Mouse (Mus musculus) liver, embryonic 12.5 days (tissue): ENCODE measurements around the gene Sphk2. TPM values are rescaled to one million over a fixed set of nuclear protein-coding genes. Genes with fewer than 3 reads are reported as not detected.

Source experiments
- ATAC-seq: fragments of 200-750 bp; cut with Nextera tagmentation; 2 replicates; pipeline ENCODE4 v1.8.0; 2017; ENCODE audit warnings: moderate number of reproducible peaks, mild to moderate bottlenecking, moderate library complexity
- H3K27ac ChIP-seq: fragments of 300-500 bp; sonication (generic); 2 replicates; pipeline ENCODE4 v1.5.1; 2016; ENCODE audit warnings: mild to moderate bottlenecking
- H3K27me3 ChIP-seq: fragments of 300-500 bp; sonication (generic); replicated peaks from 2 replicates; pipeline ENCODE4 v1.6.1; 2016; ENCODE audit warnings: mild to moderate bottlenecking, moderate library complexity
- H3K36me3 ChIP-seq: fragments of 300-500 bp; sonication (generic); 2 replicates; pipeline ENCODE4 v1.6.1; 2016; ENCODE audit warnings: mild to moderate bottlenecking, moderate library complexity
- H3K4me1 ChIP-seq: fragments of 300-500 bp; sonication (generic); 2 replicates; pipeline ENCODE4 v1.6.1; 2016
- H3K4me2 ChIP-seq: fragments of 300-500 bp; sonication (generic); 2 replicates; pipeline ENCODE4 v1.6.1; 2016; ENCODE audit warnings: mild to moderate bottlenecking, moderate library complexity
- H3K4me3 ChIP-seq: fragments of 300-500 bp; sonication (generic); 2 replicates; pipeline ENCODE4 v1.5.1; 2016; ENCODE audit warnings: mild to moderate bottlenecking, moderate library complexity
- H3K9ac ChIP-seq: fragments of 300-500 bp; sonication (generic); 2 replicates; pipeline ENCODE4 v1.6.1; 2016; ENCODE audit warnings: mild to moderate bottlenecking, moderate library complexity
- H3K9me3 ChIP-seq: fragments of 300-500 bp; sonication (generic); replicated peaks from 2 replicates; pipeline ENCODE4 v1.6.1; 2016; ENCODE audit warnings: mild to moderate bottlenecking, moderate library complexity
- WGBS: fragments of 180-500 bp; shearing (Covaris S2); methylation state at CpG from one replicate; pipeline ENCODE4 v1.1.7; 2016; ENCODE audit not compliant: insufficient replicate concordance; 5-methylcytosine and 5-hydroxymethylcytosine counted together
- polyA plus RNA-seq: library from polyadenylated mRNA; unstranded; fragments of >200 nt; fragmentation: Nextera tagmentation; extraction: Ambion mirVana; gene quantifications from 2 replicates; pipeline ENCODE4 v1.2.1, GENCODE M21; 2016

Sphk2 gene
- polyA plus RNA-seq, 1 experiment from 2014 or later = 16.1 TPM

DNA sequence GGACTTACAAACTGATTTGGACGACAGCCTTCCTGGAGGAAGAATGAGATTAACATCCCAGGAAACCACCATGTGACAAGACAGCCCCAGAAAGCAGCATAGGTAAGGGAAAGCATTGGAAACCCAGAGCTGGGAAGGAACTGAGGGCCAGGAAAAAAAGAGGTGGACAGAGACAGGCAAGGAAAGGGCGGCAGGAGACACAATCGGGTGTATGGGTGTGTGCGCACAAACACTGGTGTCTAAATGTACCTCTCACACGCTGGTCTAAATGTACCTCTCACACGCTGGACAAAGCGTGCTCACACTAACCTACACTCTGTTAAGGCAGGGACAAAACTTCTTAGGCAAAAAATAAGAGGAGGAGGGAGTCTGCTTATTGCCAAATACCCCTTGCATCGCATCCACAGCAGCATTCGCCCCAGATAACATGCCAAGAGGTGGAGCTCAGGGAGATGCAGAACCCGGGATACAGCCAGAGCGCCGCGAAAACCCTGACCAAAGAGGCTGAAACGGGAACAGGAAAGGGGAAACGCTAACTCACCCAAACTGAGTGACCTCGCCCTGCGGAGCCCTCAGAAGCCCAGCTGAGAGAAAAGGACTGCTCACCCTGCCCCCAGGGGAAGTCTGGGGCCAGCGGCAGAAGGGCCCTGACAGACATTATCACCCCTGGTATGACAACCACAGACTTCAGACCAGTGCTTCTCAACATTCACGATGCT is 1.9 kb downstream of the Sphk2 start:
- H3K27me3 ChIP-seq = no peaks in the 10 kb centered on the region
- H3K9ac ChIP-seq = peak overlapping the region; percentile 91
- H3K4me2 ChIP-seq = peak overlapping the region; percentile 96
- H3K36me3 ChIP-seq = peaks cover 53% of the 10 kb centered on the region
- H3K4me3 ChIP-seq = peak overlapping the region; percentile 80
- no peak for ATAC-seq
- H3K9me3 ChIP-seq = no peaks in the 10 kb centered on the region
- peak overlapping the region; percentile 83 for H3K27ac ChIP-seq
- WGBS = 45% methylated on average over 19 of the region's 19 CpGs
- peaks cover 69% of the 10 kb centered on the region for H3K4me1 ChIP-seq

DNA sequence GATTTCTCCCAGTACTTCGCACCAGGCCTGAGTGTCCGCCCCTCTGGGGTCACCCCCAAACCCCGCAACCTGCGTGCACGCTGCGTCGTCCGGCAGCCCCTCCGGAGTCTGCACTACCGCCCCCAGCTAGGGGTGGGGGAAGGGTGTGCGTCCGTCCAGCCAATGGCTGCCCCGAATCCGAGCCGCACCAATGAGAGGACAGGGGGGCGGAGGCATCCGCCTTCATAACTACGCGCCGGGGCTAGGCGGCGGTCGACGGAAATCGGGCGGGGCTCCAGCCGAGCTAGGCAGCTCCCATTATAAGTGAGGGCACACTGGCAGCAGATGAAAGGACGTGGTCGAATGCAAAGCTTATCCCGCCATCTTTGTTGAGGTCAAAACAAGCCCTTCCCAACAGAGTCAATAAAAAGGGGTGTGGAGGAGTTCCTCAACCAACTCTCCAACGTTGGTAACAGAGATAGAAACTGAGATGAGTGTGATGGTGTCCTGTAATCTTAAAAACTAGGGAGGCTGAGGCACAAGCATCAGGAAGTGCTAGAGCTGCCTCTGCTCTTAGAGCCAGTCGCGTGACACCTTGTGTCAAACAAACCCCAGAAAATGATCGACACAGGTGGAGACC is 2.6 kb downstream of the Sphk2 start, which contains the start of gene Rpl18:
Rpl18 (plus strand) TSS at position 368 of the 619 bp plus-strand sequence.
- H3K36me3 ChIP-seq = peaks cover 53% of the 10 kb centered on the region
- 6% methylated on average over 34 of the region's 34 CpGs for WGBS
- peak within 1 kb of the TSS; percentile 96 for H3K4me2 ChIP-seq
- peak; percentile 88 for ATAC-seq
- peak within 1 kb of the TSS; percentile 83 for H3K27ac ChIP-seq
- H3K4me1 ChIP-seq = peaks cover 63% of the 10 kb centered on the region
- H3K9me3 ChIP-seq = no peaks in the 10 kb centered on the region
- H3K4me3 ChIP-seq = peak within 1 kb of the TSS; percentile 80
- no peaks in the 10 kb centered on the region for H3K27me3 ChIP-seq
- H3K9ac ChIP-seq = peak within 1 kb of the TSS; percentile 91

DNA sequence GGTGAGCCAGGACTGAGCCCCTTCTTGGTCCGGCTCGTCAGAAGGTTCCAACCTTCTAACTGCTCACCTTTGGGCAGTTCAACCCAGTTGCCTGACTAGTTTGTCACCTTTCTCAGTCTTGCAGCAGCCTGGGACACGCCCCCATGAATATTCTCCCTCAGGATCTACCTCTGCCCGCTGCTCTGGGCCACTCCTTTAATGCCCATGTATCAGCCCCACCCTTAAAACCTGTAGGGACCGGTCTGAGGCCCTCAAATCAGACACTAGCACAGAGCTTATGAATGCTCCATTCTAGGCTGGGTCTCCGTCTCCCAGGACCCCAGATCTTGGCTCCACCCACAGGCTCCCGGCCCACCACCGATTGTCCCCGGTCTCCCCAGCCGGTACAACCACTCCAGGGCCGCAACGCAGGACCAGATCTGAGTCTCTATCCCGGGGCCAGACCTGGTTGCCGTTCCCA is 3.1 kb downstream of the Sphk2 start:
- Histone ChIP-seq H3K4me1 (peaks cover 57% of the 10 kb centered on the region), H3K36me3 (peaks cover 53% of the 10 kb centered on the region), H3K9ac (peak overlapping the region; percentile 74), H3K4me3 (peak overlapping the region; percentile 80), H3K4me2 (peak overlapping the region; percentile 96), H3K9me3 (no peaks in the 10 kb centered on the region), H3K27ac (peak overlapping the region; percentile 76), H3K27me3 (no peaks in the 10 kb centered on the region)
- WGBS = 11% methylated on average over 14 of the region's 14 CpGs
- ATAC-seq = peak; percentile 59

DNA sequence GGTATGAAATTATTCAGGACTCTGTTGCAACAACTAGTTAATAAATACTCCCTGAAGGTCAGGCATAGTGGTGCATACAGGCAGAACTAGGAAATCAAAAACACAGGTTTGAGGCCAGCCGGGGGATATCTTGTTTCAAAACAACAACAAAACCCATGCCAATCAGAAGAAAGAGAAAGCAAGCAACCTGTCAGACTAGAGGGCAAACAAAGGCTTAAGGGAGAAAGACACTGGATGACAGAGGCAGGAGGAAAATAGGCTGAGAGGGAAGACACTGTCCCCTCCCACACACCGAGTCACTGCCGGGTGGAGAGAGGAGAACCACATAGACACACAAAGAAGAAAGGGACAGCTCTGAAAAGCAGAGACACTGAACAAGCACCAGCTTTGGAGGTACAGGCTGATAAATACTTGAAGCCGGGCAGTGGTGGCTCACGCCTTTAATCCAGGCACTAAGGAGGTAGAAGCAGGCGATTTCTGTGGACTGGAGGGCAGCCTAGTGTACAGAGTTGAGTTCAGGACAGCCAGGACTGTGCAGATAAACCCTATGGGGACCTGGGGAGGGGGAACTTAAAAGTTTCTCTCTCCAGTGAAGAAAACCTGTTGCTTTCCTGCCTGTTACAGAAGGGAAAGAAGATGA is 3.8 kb downstream of the Sphk2 start:
- Histone ChIP-seq H3K27ac (peak overlapping the region; percentile 76), H3K9me3 (no peaks in the 10 kb centered on the region), H3K4me3 (peak overlapping the region; percentile 80), H3K4me2 (peak overlapping the region; percentile 96), H3K27me3 (no peaks in the 10 kb centered on the region), H3K36me3 (peaks cover 51% of the 10 kb centered on the region), H3K4me1 (peaks cover 51% of the 10 kb centered on the region), H3K9ac (peak overlapping the region; percentile 74)
- ATAC-seq = no peak
- 71% methylated on average over 6 of the region's 6 CpGs for WGBS

DNA sequence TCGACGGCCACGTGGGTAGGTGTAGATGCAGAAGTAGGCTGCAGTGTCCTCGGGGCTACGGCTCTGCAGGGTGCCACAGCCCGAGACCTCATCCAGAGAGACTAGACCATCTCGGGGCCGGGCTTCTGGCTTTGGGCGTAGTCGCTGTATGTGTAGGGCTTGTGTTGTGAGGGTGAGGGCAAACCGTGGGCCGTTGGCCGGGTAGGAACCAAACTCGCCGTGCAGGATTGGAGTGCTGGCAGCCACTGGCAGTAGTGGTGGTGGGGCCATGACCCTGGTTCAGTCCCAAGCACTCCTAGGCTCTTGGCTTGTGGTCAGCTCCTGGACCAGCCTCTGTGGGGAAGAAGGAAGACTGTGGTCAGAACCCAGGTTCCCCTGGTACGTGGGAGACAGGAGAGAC is 4.4 kb downstream of the Sphk2 start:
- ATAC-seq = no peak
- peaks cover 52% of the 10 kb centered on the region for H3K4me1 ChIP-seq
- peaks cover 48% of the 10 kb centered on the region for H3K36me3 ChIP-seq
- H3K27ac ChIP-seq = no peak overlapping the region
- H3K9ac ChIP-seq = no peak overlapping the region
- no peaks in the 10 kb centered on the region for H3K9me3 ChIP-seq
- H3K4me3 ChIP-seq = no peak overlapping the region
- no peaks in the 10 kb centered on the region for H3K27me3 ChIP-seq
- WGBS = 84% methylated on average over 16 of the region's 16 CpGs
- no peak overlapping the region for H3K4me2 ChIP-seq

DNA sequence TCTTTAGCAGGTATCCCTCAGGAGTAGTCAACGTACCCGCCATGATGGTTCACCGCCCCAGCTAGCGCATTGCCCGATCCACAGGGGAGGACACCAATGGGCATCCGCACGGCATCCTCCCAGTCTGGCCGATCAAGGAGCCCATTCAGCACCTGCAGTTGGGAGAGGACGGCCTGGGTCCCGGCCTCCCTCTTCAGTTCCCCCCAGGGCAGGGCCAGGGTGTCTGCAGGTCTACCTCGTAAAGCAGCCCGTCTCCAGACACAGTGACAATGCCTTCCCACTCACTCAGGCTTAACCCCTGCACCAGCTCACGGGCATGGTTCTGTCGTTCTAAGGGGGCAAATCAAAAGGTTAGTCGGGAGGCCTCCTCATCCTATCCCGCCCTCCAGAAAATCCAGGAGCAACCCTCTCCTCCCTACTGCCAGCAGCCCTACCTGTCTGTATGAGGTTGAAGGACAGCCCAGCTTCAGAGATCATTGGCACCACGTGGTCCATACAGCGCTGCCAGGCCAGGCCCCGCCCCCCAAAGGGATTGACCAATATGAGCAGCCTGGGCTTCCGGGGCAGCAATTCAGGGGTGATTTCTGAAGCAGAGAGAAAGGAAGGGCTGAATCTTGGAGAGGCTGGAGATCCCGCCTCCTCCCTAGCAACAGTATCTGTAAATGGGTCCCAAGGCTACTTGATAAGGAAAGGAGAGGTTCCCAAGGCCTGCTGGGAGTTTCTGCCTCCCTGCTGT is 5.6 kb downstream of the Sphk2 start:
- Histone ChIP-seq H3K9ac (no peak overlapping the region), H3K27ac (no peak overlapping the region), H3K4me3 (no peak overlapping the region), H3K36me3 (peaks cover 48% of the 10 kb centered on the region), H3K27me3 (no peaks in the 10 kb centered on the region), H3K4me1 (peaks cover 63% of the 10 kb centered on the region), H3K9me3 (no peaks in the 10 kb centered on the region), H3K4me2 (no peak overlapping the region)
- no peak for ATAC-seq
- whole genome bisulfite sequencing = 82% methylated on average over 21 of the region's 21 CpGs

- Histone ChIP-seq H3K9ac (no peak overlapping the region), H3K27me3 (no peaks in the 10 kb centered on the region), H3K4me2 (no peak overlapping the region), H3K36me3 (peaks cover 48% of the 10 kb centered on the region), H3K27ac (no peak overlapping the region), H3K4me3 (no peak overlapping the region), H3K9me3 (no peaks in the 10 kb centered on the region), H3K4me1 (peaks cover 63% of the 10 kb centered on the region)
- WGBS = 89% methylated on average over 24 of the region's 24 CpGs
- no peak for ATAC-seq
These were observed 6.3 kb downstream of the Sphk2 start for GRCm38 (mm10) chr7:45711316-45712021.

GRCm38 (mm10) chr7:45710477-45711191 is 7.2 kb downstream of the Sphk2 start:
- WGBS = 89% methylated on average over 20 of the region's 20 CpGs
- Histone ChIP-seq H3K4me2 (no peak overlapping the region), H3K27ac (no peak overlapping the region), H3K4me1 (peaks cover 63% of the 10 kb centered on the region), H3K9me3 (no peaks in the 10 kb centered on the region), H3K27me3 (no peaks in the 10 kb centered on the region), H3K4me3 (no peak overlapping the region), H3K36me3 (peaks cover 48% of the 10 kb centered on the region), H3K9ac (no peak overlapping the region)
- no peak for ATAC-seq

DNA sequence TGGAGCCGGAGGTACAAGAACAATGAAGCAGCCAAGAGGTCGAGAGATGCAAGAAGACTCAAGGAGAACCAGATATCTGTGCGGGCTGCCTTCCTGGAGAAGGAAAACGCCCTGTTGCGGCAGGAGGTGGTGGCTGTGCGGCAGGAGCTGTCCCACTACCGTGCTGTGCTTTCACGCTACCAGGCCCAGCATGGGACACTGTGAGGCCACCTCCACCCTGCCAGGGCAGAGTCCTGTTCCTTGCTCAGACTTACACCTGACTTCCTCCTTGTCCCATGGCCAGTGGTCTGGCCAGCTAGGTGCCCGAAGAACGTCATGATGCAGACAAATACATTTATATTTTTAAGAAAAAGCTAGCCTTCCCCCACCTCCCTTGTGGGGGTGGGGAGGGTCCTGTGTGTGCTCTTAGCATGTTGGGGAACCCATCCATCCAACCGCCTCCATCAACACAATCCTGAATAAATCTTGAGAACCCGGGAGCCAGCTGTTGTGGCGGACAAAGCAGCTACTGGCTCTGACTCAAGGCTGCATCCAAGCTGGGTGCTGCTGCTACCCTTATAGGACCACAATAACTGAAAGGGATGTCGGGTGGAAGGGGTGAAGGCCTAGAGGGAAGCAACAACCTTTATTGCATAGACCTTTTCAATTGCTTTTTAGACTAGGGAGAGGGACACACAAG is 8.0 kb downstream of the Sphk2 start:
- H3K4me2 ChIP-seq = no peak overlapping the region
- no peak overlapping the region for H3K9ac ChIP-seq
- WGBS = 76% methylated on average over 14 of the region's 14 CpGs
- ATAC-seq = no peak
- no peaks in the 10 kb centered on the region for H3K9me3 ChIP-seq
- H3K36me3 ChIP-seq = peaks cover 48% of the 10 kb centered on the region
- H3K27me3 ChIP-seq = no peaks in the 10 kb centered on the region
- peaks cover 66% of the 10 kb centered on the region for H3K4me1 ChIP-seq
- no peak overlapping the region for H3K4me3 ChIP-seq
- no peak overlapping the region; the same call in 1 of the 2 replicates for H3K27ac ChIP-seq

DNA sequence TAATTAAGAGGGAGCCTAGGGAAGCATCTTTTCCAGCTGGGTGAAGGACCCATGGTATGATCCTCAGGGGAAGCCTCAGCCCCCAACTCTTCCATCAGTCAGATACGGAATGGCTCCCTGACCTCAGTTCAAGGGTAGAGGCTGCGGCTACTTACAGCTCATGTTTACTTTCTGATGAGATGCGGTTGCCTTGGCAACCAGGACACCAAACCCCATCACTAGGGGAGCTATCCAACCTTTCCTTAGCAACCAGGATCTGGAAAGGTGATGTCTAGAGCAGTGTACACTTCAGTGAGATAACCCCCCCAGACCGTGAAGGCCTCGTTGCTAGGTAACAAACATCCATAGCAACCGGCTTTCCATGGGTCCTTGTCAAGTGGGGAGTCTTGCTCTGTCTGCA is 8.8 kb downstream of the Sphk2 start:
- H3K27ac ChIP-seq = no peak overlapping the region

More for the DNA sequence above, 8.8 kb downstream of the Sphk2 start:
- Histone ChIP-seq H3K9me3 (no peaks in the 10 kb centered on the region), H3K4me1 (peaks cover 66% of the 10 kb centered on the region), H3K9ac (no peak overlapping the region), H3K27me3 (no peaks in the 10 kb centered on the region), H3K4me3 (no peak overlapping the region), H3K4me2 (no peak overlapping the region), H3K36me3 (peaks cover 48% of the 10 kb centered on the region)
- ATAC-seq = no peak
- WGBS = 57% methylated on average over 6 of the region's 6 CpGs
